Mouse (Mus musculus) heart, embryonic 10.5 days (tissue): ENCODE data around the gene Os9. TPM values are rescaled to one million over a fixed set of nuclear protein-coding genes. Genes with fewer than 3 reads are reported as not detected.
A peak's percentile ranks its signal among the peaks of the same experiment; 100 is the strongest.
"Not testable (repeated sequence)": the region's sequence is repeated elsewhere in the genome, so short reads cannot be mapped to it uniquely, and the experiment has no call there.

Source experiments
- DNase-seq: peaks from one replicate; pipeline ENCODE4 v3.0.0-alpha.2; 2017; ENCODE audit warnings: low spot score
- H3K27ac ChIP-seq: fragments of 300-500 bp; sonication (generic); 2 replicates; pipeline ENCODE4 v1.5.1; 2016; ENCODE audit warnings: mild to moderate bottlenecking
- H3K27me3 ChIP-seq: fragments of 300-500 bp; sonication (generic); 2 replicates; pipeline ENCODE4 v1.6.1; 2016; ENCODE audit warnings: mild to moderate bottlenecking; ENCODE audit not compliant: poor library complexity, insufficient read depth, severe bottlenecking
- H3K36me3 ChIP-seq: fragments of 300-500 bp; sonication (generic); 2 replicates; pipeline ENCODE4 v1.6.1; 2016; ENCODE audit warnings: mild to moderate bottlenecking, moderate library complexity
- H3K4me1 ChIP-seq: fragments of 300-500 bp; sonication (generic); 2 replicates; pipeline ENCODE4 v1.6.1; 2016; ENCODE audit warnings: mild to moderate bottlenecking
- H3K4me3 ChIP-seq: fragments of 300-500 bp; sonication (generic); 2 replicates; pipeline ENCODE4 v1.5.1; 2016; ENCODE audit warnings: mild to moderate bottlenecking, moderate library complexity
- H3K9me3 ChIP-seq: fragments of 300-500 bp; sonication (generic); 2 replicates; pipeline ENCODE4 v1.6.1; 2016; ENCODE audit warnings: mild to moderate bottlenecking, moderate library complexity
- WGBS: fragments of 180-500 bp; shearing (Covaris S2); methylation state at CpG from one replicate; pipeline ENCODE4 v1.1.7; 2016; 5-methylcytosine and 5-hydroxymethylcytosine counted together
- polyA plus RNA-seq: library from polyadenylated mRNA; unstranded; fragments of >200 nt; fragmentation: Nextera tagmentation; extraction: Ambion mirVana; gene quantifications from 2 replicates; pipeline ENCODE4 v1.2.1, GENCODE M21; 2016

Gene Os9
- polyA plus RNA-seq, 1 experiment from 2014 or later: 48.8 TPM

GRCm38 (mm10) chr10:127071203-127071602 is 49.7 kb downstream of the Os9 start:
- Histone ChIP-seq H3K4me1 (peaks cover 20% of the 10 kb centered on the region), H3K4me3 (peak overlapping the region; percentile 65), H3K27ac (peak overlapping the region; percentile 85; the same call in 1 of the 2 replicates), H3K27me3 (peaks cover 15% of the 10 kb centered on the region), H3K9me3 (no peaks in the 10 kb centered on the region), H3K36me3 (peaks cover 21% of the 10 kb centered on the region)
- 74% methylated on average over 9 of the region's 9 CpGs for WGBS
- DNase-seq: no peak

DNA sequence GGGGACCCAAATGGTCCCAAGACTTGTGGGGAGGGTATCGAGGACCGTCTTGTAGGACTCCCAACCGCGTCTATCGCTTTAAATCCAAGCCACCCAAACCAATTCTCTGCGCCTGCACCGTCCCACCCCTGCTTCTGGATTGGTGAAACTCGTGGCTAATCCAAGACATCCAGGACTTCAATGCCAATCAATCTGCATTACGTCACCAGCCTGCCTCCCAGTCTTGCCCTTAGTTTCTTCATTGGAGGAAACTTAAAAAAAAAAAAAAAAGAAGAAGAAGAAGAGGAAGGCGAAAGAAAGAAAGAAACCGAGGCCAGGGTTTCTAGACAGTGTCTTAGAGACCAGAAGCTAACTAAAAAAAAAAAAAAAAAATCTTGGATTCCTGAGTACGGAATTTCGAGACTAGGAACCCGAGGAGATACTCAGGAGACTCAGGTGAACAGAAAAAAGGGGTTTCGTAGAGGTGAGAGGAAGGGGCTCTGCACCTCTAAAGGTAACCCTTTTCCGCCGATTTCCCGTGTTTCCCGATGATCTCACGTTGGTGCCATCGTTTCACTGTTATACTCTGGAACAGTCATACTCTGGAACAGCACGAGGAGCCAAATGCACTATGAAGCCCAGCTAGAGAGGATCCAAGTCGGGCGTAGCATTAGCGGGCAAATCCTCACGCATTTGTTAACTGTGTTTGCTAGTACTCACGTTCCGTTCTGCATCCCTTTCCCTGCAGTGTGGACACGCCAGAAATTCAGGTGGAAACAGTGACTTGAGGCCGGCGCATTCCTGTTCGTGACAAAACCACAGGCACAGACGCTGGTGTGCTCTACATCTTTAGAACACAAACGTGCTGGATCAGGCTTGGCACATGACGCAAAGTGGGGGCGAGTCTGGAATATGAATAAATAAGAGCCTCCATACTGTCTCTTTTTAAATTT is 50.5 kb downstream of the Os9 start, which contains the start of gene Tspan31:
Gene Tspan31 (minus strand): TSS at position 75 of the 932 bp plus-strand sequence.
- 3% methylated on average over 36 of the region's 36 CpGs for WGBS

GRCm38 (mm10) chr10:127069281-127070189 is 51.4 kb downstream of the Os9 start:
- DNase-seq: no peak
- peak overlapping the region; percentile 87 for H3K27ac ChIP-seq
- H3K36me3 ChIP-seq: peaks cover 38% of the 10 kb centered on the region
- H3K27me3 ChIP-seq: no peaks in the 10 kb centered on the region
- peaks cover 33% of the 10 kb centered on the region for H3K4me1 ChIP-seq
- 6% methylated on average over 30 of the region's 30 CpGs for WGBS
- H3K4me3 ChIP-seq: peak overlapping the region; percentile 65
- no peaks in the 10 kb centered on the region for H3K9me3 ChIP-seq

More for the DNA sequence above, 50.5 kb downstream of the Os9 start, which contains the start of gene Tspan31:
- Histone ChIP-seq H3K9me3 (no peaks in the 10 kb centered on the region), H3K27ac (peak within 1 kb of the TSS; percentile 87), H3K4me3 (peak within 1 kb of the TSS; percentile 65), H3K4me1 (peaks cover 23% of the 10 kb centered on the region), H3K27me3 (peaks cover 7% of the 10 kb centered on the region), H3K36me3 (peaks cover 29% of the 10 kb centered on the region)
- peak; percentile 97 for DNase-seq

DNA sequence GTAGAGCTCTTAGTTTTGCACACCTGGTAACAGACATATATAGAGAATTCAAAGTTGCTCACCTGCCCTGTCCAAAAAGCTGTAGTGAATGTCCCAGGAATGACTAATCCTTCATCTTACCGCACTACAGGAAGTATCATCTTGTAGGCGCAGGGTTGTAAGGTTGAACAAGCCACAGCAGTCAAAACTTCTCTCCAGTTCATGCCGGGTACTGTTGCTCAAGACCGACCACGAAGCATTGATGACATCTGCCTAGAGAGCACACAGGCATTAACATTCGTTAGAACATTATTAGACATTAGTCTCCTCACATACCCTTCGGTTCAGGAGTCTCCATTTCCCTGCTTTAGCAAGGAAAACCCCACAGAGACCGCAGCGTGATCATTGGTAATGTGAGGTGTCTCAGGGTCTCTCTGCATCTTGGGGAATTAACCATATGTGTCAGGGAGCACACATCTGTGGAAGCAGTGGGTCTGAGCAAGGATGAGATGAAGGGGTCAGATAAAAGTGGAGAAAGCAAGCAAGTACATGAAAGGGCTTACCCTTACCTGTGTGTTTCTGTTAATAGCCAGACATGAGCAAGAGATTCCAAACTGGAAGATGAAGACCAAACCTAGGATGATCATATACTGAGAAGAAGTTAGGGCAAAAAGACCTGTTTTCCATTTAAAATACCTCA is 52.4 kb downstream of the Os9 start:
- Histone ChIP-seq H3K27me3 (no peaks in the 10 kb centered on the region), H3K4me1 (peaks cover 36% of the 10 kb centered on the region), H3K36me3 (peaks cover 38% of the 10 kb centered on the region), H3K4me3 (peak overlapping the region; percentile 65), H3K9me3 (no peaks in the 10 kb centered on the region), H3K27ac (0 out of 2 replicates have a peak overlapping the region, but pooled peaks have one; percentile 87)
- 86% methylated on average over 9 of the region's 9 CpGs for WGBS
- DNase-seq: no peak

GRCm38 (mm10) chr10:127066519-127067018 is 54.4 kb downstream of the Os9 start:
- WGBS: 92% methylated on average over 14 of the region's 14 CpGs
- Histone ChIP-seq H3K9me3 (no peaks in the 10 kb centered on the region), H3K27ac (no peak overlapping the region), H3K27me3 (peaks cover 6% of the 10 kb centered on the region), H3K4me3 (no peak overlapping the region), H3K36me3 (peaks cover 38% of the 10 kb centered on the region), H3K4me1 (peaks cover 36% of the 10 kb centered on the region)
- DNase-seq: no peak

DNA sequence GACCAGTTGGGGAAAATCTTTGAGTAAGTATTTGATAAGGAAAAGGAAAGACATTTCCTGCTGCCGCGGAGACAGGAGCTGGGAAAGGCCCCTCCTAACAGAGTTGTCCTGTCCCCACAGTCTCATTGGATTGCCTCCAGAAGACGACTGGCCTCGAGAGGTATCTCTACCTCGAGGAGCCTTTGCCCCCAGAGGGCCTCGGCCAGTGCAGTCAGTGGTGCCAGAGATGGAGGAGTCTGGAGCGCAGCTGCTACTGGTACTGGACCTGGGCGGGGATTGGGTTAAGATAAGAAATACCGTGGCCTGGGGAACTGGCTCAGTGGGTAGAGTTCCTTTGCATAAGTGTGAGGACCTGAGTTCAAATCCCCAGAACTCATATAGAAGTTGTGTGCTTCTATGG is 55.0 kb downstream of the Os9 start:
- 61% methylated on average over 9 of the region's 9 CpGs for WGBS
- peaks cover 31% of the 10 kb centered on the region for H3K4me1 ChIP-seq
- no peaks in the 10 kb centered on the region for H3K9me3 ChIP-seq
- peaks cover 12% of the 10 kb centered on the region for H3K27me3 ChIP-seq
- H3K27ac ChIP-seq: no peak overlapping the region
- no peak overlapping the region for H3K4me3 ChIP-seq
- DNase-seq: no peak
- peaks cover 38% of the 10 kb centered on the region for H3K36me3 ChIP-seq

DNA sequence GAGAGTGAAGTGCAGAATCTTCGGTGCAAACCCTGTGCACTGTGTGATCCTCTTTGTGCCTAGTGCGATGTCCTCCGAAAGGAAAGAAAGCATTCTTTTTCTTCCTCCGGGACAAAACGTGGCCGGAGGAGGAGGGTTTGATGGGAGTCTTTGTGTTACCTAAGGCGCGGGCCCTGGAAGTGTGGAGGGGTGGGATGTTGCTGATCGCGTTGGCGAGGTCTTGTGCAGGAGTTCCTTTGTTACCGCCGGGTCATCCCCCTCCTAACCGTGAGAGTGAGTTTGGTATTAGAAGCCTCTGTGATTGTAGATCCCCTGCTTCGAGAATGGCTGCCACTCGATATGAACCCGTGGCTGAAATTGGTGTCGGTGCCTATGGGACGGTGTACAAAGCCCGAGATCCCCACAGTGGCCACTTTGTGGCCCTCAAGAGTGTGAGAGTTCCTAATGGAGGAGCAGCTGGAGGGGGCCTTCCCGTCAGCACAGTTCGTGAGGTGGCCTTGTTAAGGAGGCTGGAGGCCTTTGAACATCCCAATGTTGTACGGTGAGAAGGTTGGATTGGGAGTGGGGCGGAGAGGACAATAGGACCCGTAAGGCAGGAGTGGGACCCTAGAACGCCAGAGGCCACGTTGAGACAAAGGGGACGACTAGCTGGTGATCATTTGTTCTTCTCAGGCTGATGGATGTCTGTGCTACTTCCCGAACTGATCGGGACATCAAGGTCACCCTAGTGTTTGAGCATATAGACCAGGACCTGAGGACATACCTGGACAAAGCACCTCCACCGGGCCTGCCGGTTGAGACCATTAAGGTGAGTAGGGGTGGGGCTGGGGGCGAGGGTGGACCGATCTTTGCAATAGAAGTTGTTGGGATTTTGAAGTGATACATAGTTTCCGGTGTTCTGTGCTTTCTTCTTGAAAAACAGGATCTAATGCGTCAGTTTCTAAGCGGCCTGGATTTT is 56.7 kb downstream of the Os9 start:
- Histone ChIP-seq H3K36me3 (peaks cover 38% of the 10 kb centered on the region), H3K27ac (peak overlapping the region; percentile 98), H3K4me3 (peak overlapping the region; percentile 92), H3K27me3 (peaks cover 30% of the 10 kb centered on the region), H3K9me3 (no peaks in the 10 kb centered on the region), H3K4me1 (peaks cover 37% of the 10 kb centered on the region)
- 14% methylated on average over 37 of the region's 37 CpGs for WGBS
- DNase-seq: no peak

DNA sequence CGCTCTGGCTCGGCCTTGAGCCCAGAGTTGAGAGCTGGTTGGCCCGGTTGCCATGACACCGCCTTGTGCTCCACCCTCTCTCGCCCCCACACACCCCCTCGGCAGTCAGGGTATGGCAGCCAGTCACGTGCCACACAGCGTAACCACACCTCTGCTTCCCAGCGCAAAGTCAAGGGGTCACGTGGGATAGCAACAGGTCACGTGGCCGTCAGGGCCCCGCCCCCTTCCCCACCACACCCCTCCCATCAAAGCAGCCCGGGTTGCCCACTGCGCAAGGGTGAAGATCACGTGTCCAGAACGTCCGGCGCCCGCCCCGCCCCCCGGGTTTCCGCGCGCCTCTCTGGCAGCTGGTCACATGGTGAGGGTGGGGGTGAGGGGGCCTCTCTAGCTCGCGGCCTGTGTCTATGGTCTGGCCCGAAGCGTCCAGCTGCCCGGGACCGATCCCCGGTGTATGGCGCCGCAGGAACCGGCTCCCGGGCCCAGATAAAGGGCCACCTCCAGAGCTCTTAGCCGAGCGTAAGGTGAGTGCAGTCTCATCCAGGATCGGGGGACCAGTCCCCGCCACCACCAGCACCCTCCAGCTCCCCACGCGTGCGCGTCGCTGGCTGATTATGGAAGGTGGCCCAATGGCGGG is 57.6 kb downstream of the Os9 start, which contains the start of gene Cdk4:
Gene Cdk4 (plus strand): TSS at position 296 of the 634 bp plus-strand sequence.
- Histone ChIP-seq H3K27ac (peak within 1 kb of the TSS; percentile 98), H3K4me3 (peak within 1 kb of the TSS; percentile 92), H3K36me3 (peaks cover 37% of the 10 kb centered on the region), H3K27me3 (peaks cover 38% of the 10 kb centered on the region), H3K9me3 (no peaks in the 10 kb centered on the region), H3K4me1 (peaks cover 37% of the 10 kb centered on the region)
- peak; percentile 100 for DNase-seq
- WGBS: under 1% methylated on average over 45 of the region's 46 CpGs

DNA sequence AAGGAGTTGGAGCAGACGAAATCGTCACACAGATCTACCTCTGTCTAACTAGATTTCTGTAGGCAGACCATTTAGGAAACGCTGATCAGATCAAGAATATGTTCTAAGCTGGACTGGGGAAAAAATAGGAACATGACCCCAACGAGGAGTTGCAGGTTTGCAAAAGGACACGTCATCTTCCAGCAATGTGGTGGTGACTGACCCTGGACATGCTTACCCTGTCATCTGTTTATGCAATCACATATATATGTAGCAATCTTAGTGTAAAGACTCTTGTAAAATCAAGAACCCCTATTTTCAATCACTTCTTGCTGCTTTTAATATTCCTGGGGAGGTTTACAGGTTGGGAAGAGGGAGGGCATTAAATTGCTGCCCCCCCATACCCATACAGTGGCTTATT is 58.4 kb downstream of the Os9 start:
- peaks cover 37% of the 10 kb centered on the region for H3K4me1 ChIP-seq
- peaks cover 29% of the 10 kb centered on the region for H3K36me3 ChIP-seq
- H3K4me3 ChIP-seq: 0 out of 2 replicates have a peak overlapping the region, but pooled peaks have one; percentile 92
- WGBS: 72% methylated on average over 5 of the region's 5 CpGs
- no peak for DNase-seq
- peaks cover 46% of the 10 kb centered on the region for H3K27me3 ChIP-seq
- H3K27ac ChIP-seq: no peak overlapping the region
- H3K9me3 ChIP-seq: no peaks in the 10 kb centered on the region

DNA sequence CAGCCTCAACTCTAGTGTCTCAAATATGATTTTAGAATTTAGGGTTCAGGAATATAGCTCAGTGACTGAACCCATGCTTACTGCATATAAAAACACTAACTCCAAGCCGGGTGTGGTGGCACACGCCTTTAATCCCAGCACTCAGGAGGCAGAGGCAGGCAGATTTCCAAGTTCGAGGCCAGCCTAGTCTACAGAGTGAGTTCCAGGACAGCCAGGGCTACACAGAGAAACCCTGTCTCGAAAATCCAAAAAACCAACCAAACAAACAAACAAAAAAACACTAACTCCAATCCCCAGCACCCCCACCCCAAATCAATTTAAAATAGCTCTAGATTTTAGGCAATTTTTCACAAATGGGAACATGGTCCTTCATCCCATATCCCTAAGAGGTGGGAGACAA is 58.8 kb downstream of the Os9 start:
- peaks cover 30% of the 10 kb centered on the region for H3K36me3 ChIP-seq
- peaks cover 50% of the 10 kb centered on the region for H3K27me3 ChIP-seq
- H3K27ac ChIP-seq, H3K9me3 ChIP-seq, DNase-seq, H3K4me3 ChIP-seq: not testable (repeated sequence)
- H3K4me1 ChIP-seq: peaks cover 37% of the 10 kb centered on the region
- 81% methylated on average over 4 of the region's 4 CpGs for WGBS

GRCm38 (mm10) chr10:127061513-127061912 is 59.4 kb downstream of the Os9 start:
- peaks cover 27% of the 10 kb centered on the region for H3K36me3 ChIP-seq
- H3K4me1 ChIP-seq: peaks cover 37% of the 10 kb centered on the region
- H3K27ac ChIP-seq: no peak overlapping the region
- no peaks in the 10 kb centered on the region for H3K9me3 ChIP-seq
- no peak for DNase-seq
- no peak overlapping the region for H3K4me3 ChIP-seq
- WGBS: 69% methylated on average over 2 of the region's 2 CpGs
- peaks cover 54% of the 10 kb centered on the region for H3K27me3 ChIP-seq
